In genomic region chr7:68070626-68071025, GRCm38 (mm10) we compare ENCODE assay signal across 8 mouse cellular contexts.
DNase-seq lines count a peak whose midpoint lies in the region; ATAC-seq and TF ChIP-seq lines count a peak whose summit lies in the region.

No protein-coding gene starts in this region.

- no peak for TF ChIP-seq POLR2A in myocyte (IDR thresholded peaks at IDR 0.05; ENCODE audit: insufficient read length, low read depth)

- H3K27ac ChIP-seq in hindbrain, postnatal 0 days = no peak overlapping the region
- H3K27ac ChIP-seq in neural tube, embryonic 15.5 days (replicated peaks) = no peak overlapping the region

- intact Hi-C loops in left cerebral cortex, postnatal 25 days (cut with DNase I) = no loop called here

- WGBS in hindbrain, postnatal 0 days = 20% methylated on average over 7 of the region's 7 CpGs
- 32% methylated on average over 7 of the region's 7 CpGs for WGBS in neural tube, embryonic 15.5 days

- no peaks in the 10 kb centered on the region for H3K4me1 ChIP-seq in hindbrain, postnatal 0 days (ENCODE audit: insufficient read depth, low read length)
- H3K4me1 ChIP-seq in neural tube, embryonic 15.5 days = peaks cover 34% of the 10 kb centered on the region

- ATAC-seq in cerebellum, adult (ENCODE audit: insufficient number of reproducible peaks, low FRiP score, low TSS enrichment) = 0 out of 2 replicates have a peak, but pooled peaks have one; percentile 55
- peak; percentile 77 for ATAC-seq in hindbrain, postnatal 0 days
- ATAC-seq in neural tube, embryonic 15.5 days (ENCODE audit: low FRiP score) = no peak

- no peaks in the 10 kb centered on the region for H3K9me3 ChIP-seq in hindbrain, postnatal 0 days (ENCODE audit: low read length)
- no peaks in the 10 kb centered on the region for H3K9me3 ChIP-seq in neural tube, embryonic 15.5 days (replicated peaks)

- H3K79me2 ChIP-seq in myocyte (ENCODE audit: control insufficient read depth, insufficient read depth) = peaks cover 45% of the 10 kb centered on the region

- peak; percentile 17; the same call in 1 of the 2 replicates for TF ChIP-seq CTCF in hindbrain, postnatal 0 days (IDR thresholded peaks at IDR 0.05; ENCODE audit: low read depth)

- DNase-seq in right cerebral cortex, adult 18-20 months = peak; percentile 63
- no peak for DNase-seq in right cerebral cortex, postnatal 25 days
- DNase-seq in frontal cortex, postnatal 36 days (ENCODE audit: low spot score in 2 of 2) = peak; percentile 45 to 70
- peak; percentile 89 for DNase-seq in hindbrain, postnatal 0 days (ENCODE audit: low spot score)
- peak; percentile 48 to 73 for DNase-seq in left cerebral cortex, postnatal 25 days (ENCODE audit: low spot score in 2 of 2)

- H3K4me3 ChIP-seq in hindbrain, postnatal 0 days (ENCODE audit: low read length) = no peak overlapping the region
- no peak overlapping the region for H3K4me3 ChIP-seq in myocyte
- no peak overlapping the region for H3K4me3 ChIP-seq in neural tube, embryonic 15.5 days (replicated peaks)

- H3K4me2 ChIP-seq in hindbrain, postnatal 0 days (ENCODE audit: low read depth, low read length) = peak overlapping the region; percentile 23; the same call in 1 of the 2 replicates
- H3K4me2 ChIP-seq in myocyte (ENCODE audit: low read depth) = peak overlapping the region; percentile 74
- H3K4me2 ChIP-seq in neural tube, embryonic 15.5 days = no peak overlapping the region

- no peaks in the 10 kb centered on the region for H3K36me3 ChIP-seq in hindbrain, postnatal 0 days (ENCODE audit: insufficient read depth, low read length)
- H3K36me3 ChIP-seq in myocyte (ENCODE audit: control insufficient read depth, insufficient read depth) = no peaks in the 10 kb centered on the region
- no peaks in the 10 kb centered on the region for H3K36me3 ChIP-seq in neural tube, embryonic 15.5 days

- H3K27me3 ChIP-seq in hindbrain, postnatal 0 days (ENCODE audit: insufficient read depth, low read length) = no peaks in the 10 kb centered on the region
- H3K27me3 ChIP-seq in myocyte (ENCODE audit: control insufficient read depth, insufficient read depth, insufficient read length) = no peaks in the 10 kb centered on the region
- no peaks in the 10 kb centered on the region for H3K27me3 ChIP-seq in neural tube, embryonic 15.5 days (replicated peaks)

- no peak overlapping the region for H3ac ChIP-seq in myocyte (ENCODE audit: control insufficient read depth, insufficient read length)

- H3K9ac ChIP-seq in hindbrain, postnatal 0 days (replicated peaks; ENCODE audit: low read length) = no peak overlapping the region
- H3K9ac ChIP-seq in neural tube, embryonic 15.5 days (replicated peaks) = no peak overlapping the region

TF ChIP-seq in myocyte, 11 proteins besides CTCF, POLR2A, EP300 and RAD21:
- TF ChIP-seq E2F4 (IDR thresholded peaks at IDR 0.05; ENCODE audit: insufficient read depth) = no peak
- peak; percentile 78 for TF ChIP-seq USF1 (IDR thresholded peaks at IDR 0.05; ENCODE audit: low read depth)
- TF ChIP-seq MYOD1 (IDR thresholded peaks at IDR 0.05; ENCODE audit: control insufficient read depth in 1 of 3, insufficient read length in 2 of 3, low read depth in 2 of 3) = no peak
- no peak for TF ChIP-seq TCF12 (IDR thresholded peaks at IDR 0.05; ENCODE audit: insufficient read depth, poor library complexity, severe bottlenecking)
- peak; percentile 77 for TF ChIP-seq MAX (IDR thresholded peaks at IDR 0.05; ENCODE audit: low read depth)
- TF ChIP-seq MYOG (IDR thresholded peaks at IDR 0.05; ENCODE audit: control insufficient read depth in 1 of 3, insufficient read depth in 1 of 3, insufficient read length in 2 of 3, low read depth in 2 of 3) = no peak
- TF ChIP-seq CEBPB (IDR thresholded peaks at IDR 0.05; ENCODE audit: insufficient read depth, poor library complexity, severe bottlenecking) = no peak
TF ChIP-seq in myocyte: peak in this region for 2.
